Mouse (Mus musculus): Measurements from ENCODE around the gene Dazap1. TPM values are rescaled to one million over a fixed set of nuclear protein-coding genes. Genes with fewer than 3 reads are reported as not detected.

Dazap1 gene
- total and polyA plus RNA-seq, 3 experiments = 159 to 236 TPM; not detected in 1

DNA sequence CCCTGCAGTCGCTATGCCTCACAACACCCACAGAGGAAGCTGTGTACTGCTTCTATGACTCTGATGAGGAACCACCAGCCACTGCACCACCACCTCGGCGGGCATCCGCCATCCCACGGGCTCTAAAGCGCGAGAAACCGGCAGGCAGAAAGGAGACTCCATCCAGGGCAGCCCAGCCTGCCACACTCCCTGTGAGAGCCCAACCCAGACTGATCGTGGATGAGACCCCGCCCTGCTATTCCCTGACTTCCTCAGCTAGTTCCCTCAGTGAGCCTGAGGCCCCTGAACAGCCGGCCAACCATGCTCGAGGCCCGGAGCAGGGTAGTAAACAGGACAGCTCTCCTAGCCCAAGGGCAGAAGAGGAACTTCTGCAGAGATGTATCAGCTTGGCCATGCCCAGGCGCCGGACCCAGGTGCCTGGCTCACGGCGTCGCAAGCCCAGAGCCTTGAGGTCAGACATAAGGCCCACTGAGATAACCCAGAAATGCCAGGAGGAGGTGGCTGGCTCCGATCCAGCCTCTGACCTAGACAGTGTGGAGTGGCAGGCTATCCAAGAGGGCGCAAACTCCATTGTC is 52.4 kb downstream of the Dazap1 start:
- peaks cover 0 to 6% of the 10 kb centered on the region in 2 experiments; a peak in 2 of 4 replicates for H3K36me3 ChIP-seq (ENCODE audit: control insufficient read depth in 1 of 2, insufficient read depth in 2 of 2, low read length in 2 of 2)
- H3K27ac ChIP-seq (ENCODE audit: control insufficient read depth, low read depth, low read length) = no peak overlapping the region
- H3K79me2 ChIP-seq (ENCODE audit: control insufficient read depth, insufficient read depth, low read length, poor library complexity) = peaks cover 6% of the 10 kb centered on the region; the same call in 1 of the 2 replicates
- H3K9me3 ChIP-seq (replicated peaks; ENCODE audit: insufficient read depth, low read length) = no peaks in the 10 kb centered on the region
- peaks cover 0 to 18% of the 10 kb centered on the region in 2 experiments; a peak in 3 of 4 replicates for H3K4me1 ChIP-seq (ENCODE audit: control insufficient read depth in 1 of 2, insufficient read depth in 2 of 2, low read length in 2 of 2)
- H3K4me3 ChIP-seq (ENCODE audit: control insufficient read depth in 1 of 2, insufficient read depth in 1 of 2, low read depth in 2 of 2, low read length in 2 of 2) = no peak overlapping the region
- no peaks in the 10 kb centered on the region for H3K27me3 ChIP-seq (ENCODE audit: control insufficient read depth in 1 of 2, insufficient read depth in 2 of 2, low read length in 2 of 2)
- DNase-seq (ENCODE audit: low read depth, low spot score) = peak; percentile 27
- H3K9ac ChIP-seq (ENCODE audit: control insufficient read depth, low read depth, low read length, poor library complexity, severe bottlenecking) = no peak overlapping the region
- TF ChIP-seq MYB (IDR thresholded peaks at IDR 0.05; ENCODE audit: low read depth, low read length) (no peak), USF2 (IDR thresholded peaks at IDR 0.05; ENCODE audit: borderline replicate concordance in 1 of 2, insufficient read depth in 1 of 2, low read depth in 1 of 2, low read length in 2 of 2) (no peak), KAT2A (conservative IDR thresholded peaks at IDR 0.05; ENCODE audit: low read depth, low read length) (no peak), POLR2AphosphoS2 (IDR thresholded peaks at IDR 0.05; ENCODE audit: low read length) (no peak), HCFC1 (IDR thresholded peaks at IDR 0.05; ENCODE audit: low read depth, low read length) (no peak)

DNA sequence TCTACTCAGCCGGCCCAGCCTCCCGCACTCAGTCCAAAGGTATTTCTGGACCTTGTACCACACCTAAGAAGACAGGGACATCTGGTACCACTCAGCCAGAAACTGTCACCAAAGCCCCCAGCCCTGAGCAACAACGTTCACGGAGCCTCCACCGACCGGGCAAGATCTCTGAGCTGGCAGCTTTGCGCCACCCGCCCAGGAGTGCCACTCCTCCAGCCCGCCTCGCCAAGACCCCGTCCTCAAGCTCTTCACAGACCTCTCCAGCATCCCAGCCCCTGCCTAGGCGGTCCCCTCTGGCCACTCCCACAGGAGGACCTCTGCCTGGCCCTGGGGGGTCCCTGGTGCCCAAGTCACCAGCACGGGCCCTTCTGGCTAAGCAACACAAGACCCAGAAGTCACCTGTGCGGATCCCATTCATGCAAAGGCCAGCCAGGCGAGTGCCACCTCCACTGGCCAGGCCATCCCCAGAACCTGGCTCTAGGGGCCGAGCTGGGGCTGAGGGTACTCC is 53.3 kb downstream of the Dazap1 start:
- no peak for DNase-seq (ENCODE audit: low read depth, low spot score)
- TF ChIP-seq TAL1 (IDR thresholded peaks at IDR 0.05; ENCODE audit: low read length) (no peak), SMC3 (IDR thresholded peaks at IDR 0.05; ENCODE audit: low read depth, low read length) (no peak), EP300 (IDR thresholded peaks at IDR 0.05; ENCODE audit: low read depth in 1 of 2, low read length in 2 of 2) (no peak), JUND (IDR thresholded peaks at IDR 0.05; ENCODE audit: low read depth, low read length) (no peak), ELF1 (IDR thresholded peaks at IDR 0.05; ENCODE audit: low read depth, low read length) (no peak), RAD21 (IDR thresholded peaks at IDR 0.05; ENCODE audit: low read depth, low read length) (no peak), POLR2AphosphoS2 (IDR thresholded peaks at IDR 0.05; ENCODE audit: low read length) (no peak), GABPA (IDR thresholded peaks at IDR 0.05; ENCODE audit: low read depth, low read length) (no peak), ZKSCAN1 (IDR thresholded peaks at IDR 0.05; ENCODE audit: low read depth, low read length) (no peak), UBTF (IDR thresholded peaks at IDR 0.05; ENCODE audit: borderline replicate concordance, insufficient read depth, low read depth, low read length) (no peak), POLR2A (IDR thresholded peaks at IDR 0.05; ENCODE audit: control insufficient read depth in 1 of 2, insufficient read depth in 1 of 2, low read depth in 1 of 2, low read length in 2 of 2, poor library complexity in 1 of 2) (no peak), MEF2A (IDR thresholded peaks at IDR 0.05; ENCODE audit: extremely low read depth, insufficient replicate concordance, low read depth, low read length, poor library complexity, severe bottlenecking) (no peak), GATA1 (IDR thresholded peaks at IDR 0.05; ENCODE audit: low read depth, low read length) (no peak), MYC (IDR thresholded peaks at IDR 0.05; ENCODE audit: low read depth, low read length) (no peak), CHD2 (IDR thresholded peaks at IDR 0.05; ENCODE audit: low read length) (no peak), SIN3A (IDR thresholded peaks at IDR 0.05; ENCODE audit: low read length) (no peak), TCF12 (IDR thresholded peaks at IDR 0.05; ENCODE audit: low read depth, low read length) (no peak), ZC3H11A (IDR thresholded peaks at IDR 0.05; ENCODE audit: low read depth, low read length) (no peak)
- Histone ChIP-seq H3K79me2 (ENCODE audit: control insufficient read depth, insufficient read depth, low read length, poor library complexity) (peaks cover 13% of the 10 kb centered on the region), H3K27me3 (ENCODE audit: control insufficient read depth in 1 of 2, insufficient read depth in 2 of 2, low read length in 2 of 2) (no peaks in the 10 kb centered on the region), H3K4me3 (ENCODE audit: control insufficient read depth in 1 of 2, insufficient read depth in 1 of 2, low read depth in 2 of 2, low read length in 2 of 2) (no peak overlapping the region), H3K4me1 (ENCODE audit: control insufficient read depth in 1 of 2, insufficient read depth in 2 of 2, low read length in 2 of 2) (peaks cover 0 to 24% of the 10 kb centered on the region in 2 experiments; a peak in 3 of 4 replicates), H3K27ac (ENCODE audit: control insufficient read depth, low read depth, low read length) (no peak overlapping the region), H3K36me3 (ENCODE audit: control insufficient read depth in 1 of 2, insufficient read depth in 2 of 2, low read length in 2 of 2) (peaks cover 0 to 8% of the 10 kb centered on the region in 2 experiments; a peak in 2 of 4 replicates), H3K9me3 (replicated peaks; ENCODE audit: insufficient read depth, low read length) (no peaks in the 10 kb centered on the region), H3K9ac (ENCODE audit: control insufficient read depth, low read depth, low read length, poor library complexity, severe bottlenecking) (no peak overlapping the region)

Data from MEL (cell line).